Mouse (Mus musculus) spleen, postnatal 10 days (tissue): ENCODE results near the gene Kcnq1.
A peak's percentile ranks its signal among the peaks of the same experiment; 100 is the strongest.

ENCODE experiments used
- DNase-seq, 2 experiments: peaks; one replicate each; pipeline ENCODE4 v3.0.0; 2021 to 2022; ENCODE audit warnings: low spot score in 2 of 2

Gene Kcnq1

GRCm38 (mm10) chr7:143087070-143087579 lies 19.0 kb upstream of the Kcnq1 start:
- DNase-seq: no peak

- DNase-seq: no peak
Measured at GRCm38 (mm10) chr7:143093847-143094246, 12.3 kb upstream of the Kcnq1 start.

DNA sequence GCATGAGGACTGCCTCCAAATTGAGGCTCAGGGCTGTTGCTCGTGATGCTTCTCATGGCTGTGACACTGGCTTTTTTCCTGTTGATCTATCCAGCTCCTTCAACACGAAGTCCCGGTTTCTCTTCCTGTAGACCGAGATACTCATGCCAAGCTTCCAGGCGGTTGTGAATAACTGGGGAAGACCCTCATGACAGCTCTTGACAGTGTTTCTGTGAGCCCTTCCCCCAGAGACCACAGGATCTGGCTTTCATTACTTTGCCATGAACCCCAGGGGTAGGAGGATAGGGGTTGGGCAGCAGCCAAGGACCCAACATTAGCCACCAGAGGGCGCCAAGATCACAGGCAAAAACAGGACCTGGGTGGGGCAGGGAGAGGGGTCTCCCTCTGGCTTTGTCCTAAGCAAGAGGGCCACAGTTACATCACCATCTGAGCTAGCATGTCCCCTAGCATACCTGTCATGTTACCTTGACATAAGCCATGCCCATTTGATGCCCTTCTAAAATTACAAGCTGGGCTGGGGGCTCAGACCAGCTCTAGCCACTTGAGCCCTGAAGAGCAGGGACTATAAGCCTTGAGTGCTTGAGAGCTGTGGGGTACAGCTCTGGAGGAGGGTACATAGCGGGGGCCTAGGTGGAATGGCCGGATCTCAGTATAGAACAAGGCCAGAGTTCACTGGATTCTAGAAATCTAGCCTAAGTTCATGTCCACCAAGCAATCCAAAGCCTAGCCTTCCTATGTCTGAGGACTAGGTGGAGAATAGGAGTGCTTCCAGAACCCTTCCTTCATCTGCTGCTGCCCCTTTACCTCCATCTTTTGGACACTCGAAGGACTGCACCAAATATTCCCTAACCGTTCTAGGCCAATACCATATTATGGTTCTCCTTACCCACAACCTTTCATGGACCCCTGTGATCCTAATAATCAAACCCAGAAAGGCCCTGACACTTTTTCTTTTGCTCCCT lies 11.3 kb upstream of the Kcnq1 start, which contains the start of gene Trpm5:
TSS of gene Trpm5 (minus strand) at position 51 of the 962 bp plus-strand sequence.
- peak in 1 of 2 experiments; percentile 71 for DNase-seq

- DNase-seq: no peak
Measured at GRCm38 (mm10) chr7:143095554-143095907, 10.6 kb upstream of the Kcnq1 start.

GRCm38 (mm10) chr7:143100759-143101158 lies 5.4 kb upstream of the Kcnq1 start:
- DNase-seq: no peak

- no peak for DNase-seq
Measured at GRCm38 (mm10) chr7:143105258-143105897, 784 bp upstream of the Kcnq1 start.

GRCm38 (mm10) chr7:143106672-143107465 lies 707 bp downstream of the Kcnq1 start:
- no peak for DNase-seq

DNA sequence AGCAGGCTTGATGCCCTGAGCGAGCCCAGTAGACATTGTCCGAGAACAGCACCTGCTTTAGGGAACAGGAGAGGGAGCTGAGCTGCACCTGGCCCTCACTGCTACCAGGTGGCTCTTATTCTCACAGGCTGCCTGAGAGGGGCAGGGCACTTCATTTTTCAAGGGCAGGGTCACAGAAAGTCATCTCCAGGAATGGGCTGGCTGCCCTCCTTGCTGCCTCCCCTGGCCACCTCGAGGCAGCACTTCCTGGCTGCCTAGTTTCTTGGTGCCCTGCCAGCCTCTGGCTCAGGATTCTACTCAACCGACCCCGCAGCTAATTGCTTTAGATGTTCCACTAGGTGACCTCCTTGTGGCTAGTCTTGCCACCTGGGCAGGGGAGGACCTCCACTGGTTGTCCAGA lies 2.0 kb downstream of the Kcnq1 start:
- no peak for DNase-seq

- no peak for DNase-seq
Measured at GRCm38 (mm10) chr7:143108996-143109660, 3.0 kb downstream of the Kcnq1 start.

DNA sequence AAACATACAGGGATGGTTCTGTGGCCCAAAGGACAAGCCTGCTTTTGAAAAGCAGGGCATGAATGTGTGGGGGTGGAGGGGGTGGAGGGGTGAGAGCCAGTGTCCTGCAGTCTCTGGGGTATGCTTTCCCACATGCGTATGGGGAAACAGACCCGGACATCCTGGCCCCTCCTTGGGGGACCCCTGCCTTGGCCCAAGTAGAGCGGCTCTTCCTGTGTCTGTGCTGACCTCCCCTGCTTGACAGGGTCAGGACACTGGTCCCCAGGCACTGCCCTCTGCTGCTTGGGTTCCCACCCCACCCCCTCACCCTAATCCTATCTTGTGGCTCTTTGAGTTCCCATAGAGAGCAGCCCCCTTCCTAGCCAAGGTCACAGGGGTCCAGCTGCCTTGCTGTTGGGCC lies 3.5 kb downstream of the Kcnq1 start:
- no peak for DNase-seq

- no peak for DNase-seq
Measured at GRCm38 (mm10) chr7:143110803-143111202, 4.6 kb downstream of the Kcnq1 start.

DNA sequence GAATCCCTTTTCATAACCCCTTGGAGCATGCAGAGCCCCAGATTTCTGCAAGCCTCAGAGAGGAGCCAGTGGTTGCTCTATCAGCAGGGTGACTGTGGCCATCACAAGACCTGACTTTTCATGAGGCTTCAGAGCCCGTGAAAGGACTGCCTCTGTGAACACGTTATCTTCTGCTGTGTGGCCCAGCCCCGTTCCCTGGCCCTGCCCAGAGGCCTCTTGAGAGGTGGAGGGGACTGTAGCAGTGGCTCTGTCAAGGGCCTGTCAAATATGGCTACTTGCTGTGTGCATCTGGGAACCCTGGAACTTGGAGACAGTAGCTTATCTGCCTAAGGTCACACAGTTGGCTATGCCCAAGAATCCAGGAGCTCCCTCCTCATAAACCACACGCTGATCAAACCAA lies 5.6 kb downstream of the Kcnq1 start:
- no peak for DNase-seq

- DNase-seq: no peak
Measured at GRCm38 (mm10) chr7:143112395-143112794, 6.2 kb downstream of the Kcnq1 start.

- no peak for DNase-seq
Measured at GRCm38 (mm10) chr7:143114773-143115172, 8.6 kb downstream of the Kcnq1 start.

GRCm38 (mm10) chr7:143116521-143116920 lies 10.4 kb downstream of the Kcnq1 start:
- DNase-seq: no peak

- DNase-seq: no peak
Measured at GRCm38 (mm10) chr7:143119407-143119806, 13.2 kb downstream of the Kcnq1 start.

- DNase-seq: no peak
Measured at GRCm38 (mm10) chr7:143119826-143120225, 13.7 kb downstream of the Kcnq1 start.

GRCm38 (mm10) chr7:143122191-143122590 lies 16.0 kb downstream of the Kcnq1 start:
- DNase-seq: no peak

- DNase-seq: no peak
Measured at GRCm38 (mm10) chr7:143123876-143124669, 17.9 kb downstream of the Kcnq1 start.

DNA sequence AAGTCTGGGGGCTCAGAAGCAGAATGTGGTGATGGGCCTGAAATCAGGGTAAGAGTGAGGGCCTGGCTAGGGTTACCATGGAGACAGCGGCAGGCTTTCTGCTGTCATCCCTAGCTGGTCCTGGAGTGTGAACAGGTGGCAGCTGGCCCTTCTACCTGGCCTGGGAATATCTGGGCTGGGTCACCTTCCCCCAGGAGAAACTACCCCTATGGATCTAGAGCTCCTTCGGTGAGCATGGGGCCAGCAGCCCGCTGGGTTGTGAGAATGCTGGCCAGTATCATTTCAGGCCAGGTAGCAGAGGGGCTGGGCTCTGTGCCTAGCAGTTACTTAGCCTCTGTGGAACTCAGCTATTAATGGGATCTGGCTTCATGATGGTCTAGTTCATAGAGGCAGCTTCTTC lies 18.7 kb downstream of the Kcnq1 start:
- DNase-seq: no peak

GRCm38 (mm10) chr7:143132815-143133214 lies 26.7 kb downstream of the Kcnq1 start:
- DNase-seq: no peak
